9 mouse cellular contexts compared by ENCODE assay signal in the genomic region with DNA sequence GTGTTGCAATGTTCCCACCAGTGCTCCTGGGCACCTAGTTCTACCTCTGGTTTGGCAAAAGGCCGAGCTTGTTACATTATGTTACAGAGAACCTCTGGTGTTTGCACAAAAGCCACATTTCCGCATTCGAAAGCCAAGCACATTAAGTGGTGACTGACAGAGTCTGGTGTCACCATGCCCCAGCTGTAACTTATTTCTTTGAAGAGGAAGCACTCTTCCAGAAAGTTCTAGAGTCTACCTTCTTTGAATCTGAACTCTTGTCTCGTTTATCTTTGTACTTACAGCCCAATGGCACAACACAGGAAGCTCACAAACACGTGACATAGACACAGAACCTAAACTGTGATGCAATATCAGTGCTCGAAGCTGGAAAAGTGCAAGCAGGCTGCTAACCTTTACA.
DNase-seq lines count a peak whose midpoint lies in the region; ATAC-seq and TF ChIP-seq lines count a peak whose summit lies in the region.
"Had no signal": no experiment of that assay in that cellular context is flagged by ENCODE, and none has a peak within 500 bp of the region (broad histone marks: within the 10 kb centered on the region; RNA-seq: fewer than 3 reads in every experiment).

No protein-coding gene starts in this region.

- H3K27me3 ChIP-seq in heart, embryonic 11.5 days (ENCODE audit: control insufficient read depth, insufficient read depth, low read length): no peaks in the 10 kb centered on the region
- no peaks in the 10 kb centered on the region for H3K27me3 ChIP-seq in liver, adult 2 months (ENCODE audit: control insufficient read depth, insufficient read depth, low read length)
- H3K27me3 ChIP-seq in neural tube, embryonic 15.5 days (replicated peaks): no peaks in the 10 kb centered on the region
- H3K27me3 ChIP-seq: embryonic facial prominence, embryonic 12.5 days had no signal

- H3K4me3 ChIP-seq in heart, embryonic 11.5 days (ENCODE audit: low read depth, low read length): no peak overlapping the region
- H3K4me3 ChIP-seq in liver, adult 2 months (ENCODE audit: insufficient read depth, low read depth, low read length): no peak overlapping the region
- H3K4me3 ChIP-seq in neural tube, embryonic 15.5 days (replicated peaks): no peak overlapping the region
- H3K4me3 ChIP-seq: embryonic facial prominence, embryonic 12.5 days had no signal

- no peak for TF ChIP-seq CTCF in liver, adult 2 months (IDR thresholded peaks at IDR 0.05; ENCODE audit: low read depth, low read length)

- H3K9me3 ChIP-seq in heart, embryonic 11.5 days (replicated peaks; ENCODE audit: control insufficient read depth, low read length): no peaks in the 10 kb centered on the region
- no peaks in the 10 kb centered on the region for H3K9me3 ChIP-seq in neural tube, embryonic 15.5 days (replicated peaks)
- H3K9me3 ChIP-seq: embryonic facial prominence, embryonic 12.5 days had no signal

- no peaks in the 10 kb centered on the region for H3K36me3 ChIP-seq in heart, embryonic 11.5 days (ENCODE audit: control insufficient read depth, insufficient read depth, low read length)
- no peaks in the 10 kb centered on the region for H3K36me3 ChIP-seq in liver, adult 2 months (ENCODE audit: control insufficient read depth, insufficient read depth, low read length)
- no peaks in the 10 kb centered on the region for H3K36me3 ChIP-seq in neural tube, embryonic 15.5 days
- H3K36me3 ChIP-seq: embryonic facial prominence, embryonic 12.5 days had no signal

- peak overlapping the region; percentile 74; the same call in 1 of the 2 replicates for H3K27ac ChIP-seq in heart, embryonic 11.5 days (ENCODE audit: low read depth, low read length)
- 0 out of 2 replicates have a peak overlapping the region, but pooled peaks have one; percentile 7 for H3K27ac ChIP-seq in liver, adult 2 months (replicated peaks; ENCODE audit: insufficient read depth, low read depth, low read length)
- peak overlapping the region; percentile 45; the same call in 1 of the 2 replicates for H3K27ac ChIP-seq in neural tube, embryonic 15.5 days (replicated peaks)
- H3K27ac ChIP-seq: embryonic facial prominence, embryonic 12.5 days had no signal

- H3K9ac ChIP-seq in heart, embryonic 11.5 days (ENCODE audit: low read depth, low read length): no peak overlapping the region
- H3K9ac ChIP-seq in liver, adult 2 months (ENCODE audit: low read depth, low read length): no peak overlapping the region
- H3K9ac ChIP-seq in neural tube, embryonic 15.5 days (replicated peaks): no peak overlapping the region
- H3K9ac ChIP-seq: embryonic facial prominence, embryonic 12.5 days; liver, embryonic 14.5 days had no signal

- ATAC-seq in heart, embryonic 11.5 days (replicated peaks; ENCODE audit: insufficient number of reproducible peaks, low FRiP score, low TSS enrichment): no peak
- ATAC-seq in neural tube, embryonic 15.5 days (ENCODE audit: low FRiP score): no peak

- DNase-seq in spleen, postnatal 10 days (ENCODE audit: low spot score in 2 of 2): peak; percentile 4 to 14
- DNase-seq in spleen, adult 18-20 months: no peak
- peak; percentile 90 for DNase-seq in liver, adult 2 months (ENCODE audit: extremely low read depth, low read depth, low spot score)
- no peak for DNase-seq in retina, embryonic 14.5 days (ENCODE audit: low spot score)
- DNase-seq in cerebellum, postnatal 10 days: no peak

- no peak for TF ChIP-seq POLR2A in liver, adult 2 months (IDR thresholded peaks at IDR 0.05; ENCODE audit: extremely low read depth, insufficient read depth, low read length)

- H3K4me1 ChIP-seq in heart, embryonic 11.5 days (ENCODE audit: control insufficient read depth, insufficient read depth, low read length): peaks cover 32% of the 10 kb centered on the region
- H3K4me1 ChIP-seq in liver, adult 2 months (ENCODE audit: control insufficient read depth, insufficient read depth, low read length): peaks cover 7% of the 10 kb centered on the region
- peaks cover 34% of the 10 kb centered on the region for H3K4me1 ChIP-seq in neural tube, embryonic 15.5 days
- H3K4me1 ChIP-seq: embryonic facial prominence, embryonic 12.5 days had no signal

- H3K4me2 ChIP-seq in heart, embryonic 11.5 days: no peak overlapping the region
- H3K4me2 ChIP-seq in neural tube, embryonic 15.5 days: no peak overlapping the region
- H3K4me2 ChIP-seq: embryonic facial prominence, embryonic 12.5 days had no signal

- no peaks in the 10 kb centered on the region for H3K79me2 ChIP-seq in liver, adult 2 months (ENCODE audit: control insufficient read depth, insufficient read depth, low read length)

- 50% methylated on average over 6 of the region's 6 CpGs for WGBS in heart, embryonic 11.5 days (ENCODE audit: insufficient replicate concordance)
- WGBS in liver, adult 2 months: 23% methylated on average over 6 of the region's 6 CpGs
- WGBS in neural tube, embryonic 15.5 days: 71% methylated on average over 6 of the region's 6 CpGs

Comparison
In these comparisons a context has a peak if more than half of its experiments do, and no peak if none do; other contexts are left out.
1. DNase-seq: peak in spleen, postnatal 10 days (2 of 2) and liver, adult 2 months (single experiment); none in spleen, adult 18-20 months (0 of 2), retina, embryonic 14.5 days (single experiment) and cerebellum, postnatal 10 days (0 of 2).
2. H3K27ac ChIP-seq: peak in every context shown above with its lines; median percentile 74 in heart, embryonic 11.5 days; 45 in neural tube, embryonic 15.5 days; 7 in liver, adult 2 months.